Mouse (Mus musculus) bone marrow, adult 2 months (tissue): ENCODE data around the gene Zdhhc21. TPM values are rescaled to one million over a fixed set of nuclear protein-coding genes. Genes with fewer than 3 reads are reported as not detected.

Experiments
- H3K27ac ChIP-seq: fragments of 200-500 bp; 2 replicates; pipeline ENCODE4 v1.5.1; 2012; ENCODE audit warnings: low read depth, mild to moderate bottlenecking, control low read depth, inconsistent platforms, low read length; ENCODE audit not compliant: control insufficient read depth, poor library complexity, insufficient read depth
- H3K4me1 ChIP-seq: fragments of 200-500 bp; 2 replicates; pipeline ENCODE4 v1.6.1; 2011; ENCODE audit warnings: low read length; ENCODE audit not compliant: control insufficient read depth, insufficient read depth
- H3K4me3 ChIP-seq: fragments of 200-500 bp; replicated peaks from 2 replicates; pipeline ENCODE3; 2011; ENCODE audit warnings: mild to moderate bottlenecking, low read depth, low read length, control low read depth; ENCODE audit not compliant: control insufficient read depth
- CTCF ChIP-seq: fragments of 200-500 bp; IDR thresholded peaks from 2 replicates; pipeline ENCODE4 v1.5.1; 2011; ENCODE audit warnings: low read length, control low read depth; ENCODE audit not compliant: control insufficient read depth, insufficient read depth
- POLR2A ChIP-seq: fragments of 200-500 bp; IDR thresholded peaks from 2 replicates; pipeline ENCODE4 v1.6.1; 2011; ENCODE audit warnings: low read depth, mild to moderate bottlenecking, control low read depth, low read length, borderline replicate concordance; ENCODE audit not compliant: control insufficient read depth
- WGBS: fragments of 180-500 bp; shearing (Covaris S2); methylation state at CpG from one replicate; pipeline ENCODE4 v1.1.7; 2018; 5-methylcytosine and 5-hydroxymethylcytosine counted together
- polyA plus RNA-seq: library from polyadenylated mRNA; stranded (reverse); fragments of >200 nt; gene quantifications from 2 replicates; pipeline ENCODE4 v1.2.4, GENCODE M21; 2011; ENCODE audit warnings: low replicate concordance; ENCODE audit not compliant: missing spikeins, insufficient read depth, insufficient read length

Gene Zdhhc21
- polyA plus RNA-seq, 1 experiment = 2.2 TPM

DNA sequence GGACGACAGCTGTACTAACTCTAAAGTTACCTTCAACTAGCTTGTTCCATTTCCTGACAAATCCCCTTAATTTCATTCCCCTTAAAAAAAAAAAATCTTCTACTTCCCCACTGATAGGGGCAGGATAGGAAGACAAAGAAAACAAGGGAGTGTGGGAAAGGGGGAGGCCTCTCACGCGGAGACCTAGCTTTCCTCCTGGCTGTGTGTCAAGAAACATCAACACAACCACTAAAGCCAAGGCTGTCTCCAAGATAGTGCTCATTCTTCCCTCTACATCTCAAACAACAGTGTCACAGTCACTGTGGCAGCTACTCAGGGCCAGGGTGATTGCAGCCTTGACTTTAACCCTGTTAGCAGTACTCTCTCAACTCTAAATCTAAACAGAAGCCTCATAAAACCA is 808 bp upstream of the Zdhhc21 start:
- no peak overlapping the region for H3K4me3 ChIP-seq
- TF ChIP-seq POLR2A (no peak), CTCF (no peak)
- WGBS = 82% methylated on average over 3 of the region's 3 CpGs

GRCm38 (mm10) chr4:82858431-82859010 is 1.2 kb downstream of the Zdhhc21 start:
- Histone ChIP-seq H3K27ac (no peak overlapping the region), H3K4me3 (no peak overlapping the region), H3K4me1 (no peaks in the 10 kb centered on the region; the same call in 1 of the 2 replicates)
- WGBS = 24% methylated on average over 4 of the region's 4 CpGs
- no peak for TF ChIP-seq POLR2A
- TF ChIP-seq CTCF = no peak

More for the DNA sequence above, 808 bp upstream of the Zdhhc21 start:
- no peak overlapping the region for H3K27ac ChIP-seq
- no peaks in the 10 kb centered on the region; the same call in 1 of the 2 replicates for H3K4me1 ChIP-seq

GRCm38 (mm10) chr4:82856986-82857385 is 2.8 kb downstream of the Zdhhc21 start:
- H3K27ac ChIP-seq = no peak overlapping the region
- H3K4me1 ChIP-seq = no peaks in the 10 kb centered on the region; the same call in 1 of the 2 replicates
- no peak overlapping the region for H3K4me3 ChIP-seq

GRCm38 (mm10) chr4:82853809-82854208 is 5.9 kb downstream of the Zdhhc21 start:
- WGBS = 85% methylated on average over 2 of the region's 2 CpGs
- Histone ChIP-seq H3K4me1 (no peaks in the 10 kb centered on the region; the same call in 1 of the 2 replicates), H3K4me3 (no peak overlapping the region), H3K27ac (no peak overlapping the region)
- TF ChIP-seq POLR2A (no peak), CTCF (no peak)

More at GRCm38 (mm10) chr4:82856986-82857385, 2.8 kb downstream of the Zdhhc21 start:
- WGBS = 69% methylated on average over 3 of the region's 3 CpGs
- TF ChIP-seq POLR2A (no peak), CTCF (no peak)

- Histone ChIP-seq H3K4me1 (no peaks in the 10 kb centered on the region; the same call in 1 of the 2 replicates), H3K27ac (no peak overlapping the region), H3K4me3 (no peak overlapping the region)
- TF ChIP-seq POLR2A (no peak), CTCF (no peak)
- WGBS = 36% methylated on average over 5 of the region's 5 CpGs
Observed at GRCm38 (mm10) chr4:82848552-82849234, 11.1 kb downstream of the Zdhhc21 start.

DNA sequence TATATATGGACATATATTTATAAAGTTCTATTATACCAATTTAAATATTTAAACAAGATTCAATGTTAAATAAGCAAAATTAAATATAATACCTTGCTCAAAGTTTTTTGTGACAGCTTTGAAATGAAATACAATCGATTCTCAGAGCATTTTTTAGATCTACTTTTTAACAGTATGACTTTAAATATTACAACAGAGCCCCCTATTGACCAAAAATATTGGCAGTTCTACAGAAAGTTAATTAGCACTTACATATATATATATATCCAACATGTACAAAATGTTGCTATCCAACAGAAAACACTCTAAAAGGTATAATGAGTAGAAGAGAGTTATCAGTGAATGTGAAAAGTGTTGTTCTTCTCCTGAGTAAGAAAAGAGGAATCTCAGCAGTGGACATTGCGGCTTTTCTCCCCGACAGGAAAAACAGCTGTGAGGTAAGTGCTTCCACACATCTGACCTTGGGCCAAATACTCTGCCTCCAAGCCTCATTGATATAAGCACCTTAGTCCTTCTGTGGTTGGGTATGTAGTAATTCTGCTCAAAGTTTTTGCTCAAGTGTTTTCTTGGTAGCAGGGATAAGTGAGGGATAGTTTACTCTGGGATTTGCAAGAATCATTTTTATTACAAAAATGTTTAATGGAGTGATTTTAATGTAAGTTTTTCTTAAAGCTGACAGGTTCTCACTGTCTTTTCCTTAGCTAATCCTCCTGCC is 22.1 kb downstream of the Zdhhc21 start:
- H3K4me1 ChIP-seq = no peaks in the 10 kb centered on the region
- WGBS = 68% methylated on average over 3 of the region's 3 CpGs
- TF ChIP-seq CTCF = no peak
- TF ChIP-seq POLR2A = no peak
- no peak overlapping the region for H3K4me3 ChIP-seq
- H3K27ac ChIP-seq = no peak overlapping the region

DNA sequence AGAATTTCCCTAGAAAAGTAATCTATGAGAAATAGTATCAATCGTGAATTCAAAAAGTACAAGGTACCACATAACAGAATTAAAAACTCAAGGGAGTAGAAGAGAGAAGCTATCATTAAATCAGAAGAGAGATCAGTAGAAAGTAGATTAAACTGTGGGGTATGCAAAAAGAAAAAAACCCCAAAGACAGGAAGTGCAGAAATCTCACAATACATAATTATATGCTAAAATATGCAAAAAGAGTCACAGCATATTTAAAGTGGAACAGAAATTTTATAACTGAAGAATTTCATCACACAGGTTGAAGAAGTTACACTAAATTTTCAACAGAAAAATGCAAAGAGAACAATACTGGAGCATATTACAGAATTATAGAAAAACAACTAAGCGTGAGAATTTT is 28.6 kb downstream of the Zdhhc21 start:
- WGBS = 87% methylated on average over 2 of the region's 2 CpGs

GRCm38 (mm10) chr4:82829429-82829828 is 30.3 kb downstream of the Zdhhc21 start:
- Histone ChIP-seq H3K4me1 (no peaks in the 10 kb centered on the region), H3K27ac (no peak overlapping the region), H3K4me3 (no peak overlapping the region)
- WGBS = 85% methylated on average over 5 of the region's 5 CpGs
- TF ChIP-seq CTCF = no peak
- no peak for TF ChIP-seq POLR2A

More for the DNA sequence above, 28.6 kb downstream of the Zdhhc21 start:
- Histone ChIP-seq H3K4me1 (no peaks in the 10 kb centered on the region), H3K27ac (no peak overlapping the region), H3K4me3 (no peak overlapping the region)
- TF ChIP-seq POLR2A (no peak), CTCF (no peak)
